Mouse (Mus musculus): ENCODE results near the gene Usp37. TPM values are rescaled to one million over a fixed set of nuclear protein-coding genes. Genes with fewer than 3 reads are reported as not detected.

Usp37 gene
- polyA plus RNA-seq, 1 experiment from 2014 or later, result 54.2 TPM

DNA sequence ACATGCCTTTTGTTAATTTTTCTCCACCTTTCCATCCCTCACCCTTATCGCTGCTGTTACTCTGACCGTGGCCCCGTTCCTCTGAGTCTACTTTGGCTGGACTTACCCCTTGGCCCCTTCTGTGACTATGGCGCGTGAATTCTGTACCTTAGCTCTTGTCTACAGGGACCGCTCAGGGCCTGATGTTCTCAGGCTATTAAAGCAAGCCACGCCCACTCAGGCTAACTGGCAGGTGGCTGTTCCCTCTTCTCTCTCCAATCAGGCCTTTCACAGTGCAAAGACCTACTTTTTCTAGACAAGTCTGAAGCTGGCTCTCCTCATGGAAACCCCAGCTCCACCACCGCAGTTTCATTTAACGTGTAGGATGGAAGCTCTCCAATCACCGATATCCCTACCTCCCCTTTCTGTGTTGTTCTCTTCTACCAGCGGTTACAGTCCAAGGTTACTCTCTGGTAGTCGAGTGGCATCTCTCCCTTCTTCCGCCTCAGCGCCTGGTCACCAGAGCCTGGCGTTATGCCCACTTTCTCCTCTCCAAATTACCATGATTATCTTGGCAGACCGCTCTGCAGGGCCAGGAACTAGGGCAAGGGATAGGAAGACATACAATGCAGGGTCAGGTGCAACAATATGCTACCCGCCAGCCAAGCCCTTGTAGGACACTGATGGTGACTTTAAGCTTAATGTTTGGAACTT, 125.2 kb downstream of the Usp37 start:
- Histone ChIP-seq H3K4me1 (replicated peaks; ENCODE audit: control insufficient read depth, insufficient read depth, low read length) (no peaks in the 10 kb centered on the region), H3K4me3 (ENCODE audit: low read depth, low read length) (no peak overlapping the region), H3K36me3 (ENCODE audit: control insufficient read depth, insufficient read depth, low read length) (no peaks in the 10 kb centered on the region), H3K27me3 (ENCODE audit: control insufficient read depth, insufficient read depth, low read length) (no peaks in the 10 kb centered on the region), H3K4me2 (ENCODE audit: low read depth, low read length, severe bottlenecking) (no peak overlapping the region), H3K27ac (ENCODE audit: low read depth, low read length) (no peak overlapping the region), H3K9me3 (ENCODE audit: control insufficient read depth, low read length) (no peaks in the 10 kb centered on the region), H3K9ac (ENCODE audit: low read length) (no peak overlapping the region)
- no peak for ATAC-seq (replicated peaks; ENCODE audit: low FRiP score)
- DNase-seq (ENCODE audit: low spot score), result no peak
- WGBS, result 81% methylated on average over 17 of the region's 17 CpGs

DNA sequence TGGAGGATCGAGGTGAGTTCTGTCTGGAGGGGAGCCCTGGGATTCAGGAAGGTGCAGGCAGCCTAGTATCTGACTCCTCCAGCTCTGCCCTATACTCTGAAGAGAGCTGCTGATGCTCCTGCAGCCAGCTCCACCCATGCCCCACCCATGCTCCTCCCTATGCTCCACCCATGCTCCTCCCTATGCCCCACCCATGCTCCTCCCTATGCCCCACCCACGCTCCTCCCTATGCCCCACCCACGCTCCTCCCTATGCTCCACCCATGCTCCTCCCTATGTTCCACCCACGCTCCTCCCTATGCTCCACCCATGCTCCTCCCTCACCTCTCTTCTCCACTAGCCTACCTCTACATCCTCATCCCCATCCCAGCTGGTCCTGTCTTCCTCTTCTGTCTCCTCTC, 128.9 kb downstream of the Usp37 start:
- H3K36me3 ChIP-seq (ENCODE audit: control insufficient read depth, insufficient read depth, low read length), result no peaks in the 10 kb centered on the region
- no peak for ATAC-seq (replicated peaks; ENCODE audit: low FRiP score)
- DNase-seq (ENCODE audit: low spot score), result peak; percentile 68
- no peaks in the 10 kb centered on the region for H3K9me3 ChIP-seq (ENCODE audit: control insufficient read depth, low read length)
- H3K4me1 ChIP-seq (replicated peaks; ENCODE audit: control insufficient read depth, insufficient read depth, low read length), result no peaks in the 10 kb centered on the region
- H3K9ac ChIP-seq (ENCODE audit: low read length), result no peak overlapping the region
- WGBS, result 48% methylated on average over 4 of the region's 4 CpGs
- H3K4me3 ChIP-seq (ENCODE audit: low read depth, low read length), result no peak overlapping the region
- no peak overlapping the region for H3K27ac ChIP-seq (ENCODE audit: low read depth, low read length)
- H3K4me2 ChIP-seq (ENCODE audit: low read depth, low read length, severe bottlenecking), result no peak overlapping the region
- no peaks in the 10 kb centered on the region for H3K27me3 ChIP-seq (ENCODE audit: control insufficient read depth, insufficient read depth, low read length)

DNA sequence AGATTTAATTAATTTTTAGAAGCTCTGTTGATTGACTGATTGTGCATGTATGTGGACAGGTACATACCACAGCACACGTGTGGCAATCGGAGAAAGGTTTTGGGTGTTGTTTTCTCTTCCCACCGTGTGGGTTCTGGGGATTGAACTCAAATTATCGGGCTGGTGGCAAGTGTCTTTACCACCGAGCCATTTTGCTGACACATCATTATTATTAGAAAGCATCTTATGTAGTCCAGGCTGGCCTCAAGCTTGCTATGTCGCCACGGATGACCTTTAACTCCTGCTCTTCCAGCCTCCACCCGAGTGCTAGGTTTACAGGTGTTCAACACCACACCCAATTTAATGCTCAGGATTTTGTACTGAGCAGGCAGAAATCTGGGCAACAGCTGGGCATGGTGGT, 131.4 kb downstream of the Usp37 start:
- H3K36me3 ChIP-seq (ENCODE audit: control insufficient read depth, insufficient read depth, low read length), result no peaks in the 10 kb centered on the region
- WGBS, result 84% methylated on average over 8 of the region's 8 CpGs
- H3K4me2 ChIP-seq (ENCODE audit: low read depth, low read length, severe bottlenecking), result no peak overlapping the region
- no peak overlapping the region for H3K9ac ChIP-seq (ENCODE audit: low read length)
- H3K4me3 ChIP-seq (ENCODE audit: low read depth, low read length), result no peak overlapping the region
- DNase-seq (ENCODE audit: low spot score) (no peak), ATAC-seq (replicated peaks; ENCODE audit: low FRiP score) (no peak)
- H3K4me1 ChIP-seq (replicated peaks; ENCODE audit: control insufficient read depth, insufficient read depth, low read length), result no peaks in the 10 kb centered on the region
- H3K9me3 ChIP-seq (ENCODE audit: control insufficient read depth, low read length), result no peaks in the 10 kb centered on the region
- H3K27ac ChIP-seq (ENCODE audit: low read depth, low read length), result no peak overlapping the region
- no peaks in the 10 kb centered on the region for H3K27me3 ChIP-seq (ENCODE audit: control insufficient read depth, insufficient read depth, low read length)

DNA sequence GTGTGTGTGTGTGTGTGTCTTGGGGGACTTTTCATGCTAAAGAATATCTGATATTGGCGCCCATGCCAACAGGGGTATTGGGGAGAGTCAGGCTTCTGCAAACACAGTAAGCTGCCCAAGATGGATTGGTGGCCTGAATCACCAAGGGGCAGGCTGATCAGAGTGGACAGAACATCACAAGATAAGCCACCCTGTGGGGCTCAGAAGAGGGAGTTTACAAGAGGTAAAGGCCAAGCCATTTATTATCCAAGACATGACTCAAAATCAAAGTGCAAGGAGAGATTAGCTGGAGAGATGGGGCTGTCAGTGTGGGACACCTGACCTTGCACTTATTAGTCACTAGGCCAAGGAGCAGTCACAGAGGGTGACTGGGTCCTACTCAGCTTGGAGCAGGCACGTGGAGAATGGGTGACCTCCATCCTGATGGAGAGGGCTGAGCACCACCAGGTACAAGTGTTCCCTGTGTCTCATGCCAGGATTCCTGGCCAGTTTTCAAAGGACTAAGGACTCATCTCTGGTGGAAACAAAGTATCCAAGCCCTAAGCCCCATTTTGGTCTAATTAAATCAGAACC, 132.2 kb downstream of the Usp37 start:
- Histone ChIP-seq H3K9me3 (ENCODE audit: control insufficient read depth, low read length) (no peaks in the 10 kb centered on the region), H3K36me3 (ENCODE audit: control insufficient read depth, insufficient read depth, low read length) (no peaks in the 10 kb centered on the region), H3K27ac (ENCODE audit: low read depth, low read length) (no peak overlapping the region), H3K4me3 (ENCODE audit: low read depth, low read length) (no peak overlapping the region), H3K9ac (ENCODE audit: low read length) (no peak overlapping the region), H3K4me1 (replicated peaks; ENCODE audit: control insufficient read depth, insufficient read depth, low read length) (no peaks in the 10 kb centered on the region), H3K4me2 (ENCODE audit: low read depth, low read length, severe bottlenecking) (no peak overlapping the region), H3K27me3 (ENCODE audit: control insufficient read depth, insufficient read depth, low read length) (no peaks in the 10 kb centered on the region)
- ATAC-seq (replicated peaks; ENCODE audit: low FRiP score) (no peak), DNase-seq (ENCODE audit: low spot score) (no peak)
- WGBS, result 54% methylated on average over 2 of the region's 2 CpGs

DNA sequence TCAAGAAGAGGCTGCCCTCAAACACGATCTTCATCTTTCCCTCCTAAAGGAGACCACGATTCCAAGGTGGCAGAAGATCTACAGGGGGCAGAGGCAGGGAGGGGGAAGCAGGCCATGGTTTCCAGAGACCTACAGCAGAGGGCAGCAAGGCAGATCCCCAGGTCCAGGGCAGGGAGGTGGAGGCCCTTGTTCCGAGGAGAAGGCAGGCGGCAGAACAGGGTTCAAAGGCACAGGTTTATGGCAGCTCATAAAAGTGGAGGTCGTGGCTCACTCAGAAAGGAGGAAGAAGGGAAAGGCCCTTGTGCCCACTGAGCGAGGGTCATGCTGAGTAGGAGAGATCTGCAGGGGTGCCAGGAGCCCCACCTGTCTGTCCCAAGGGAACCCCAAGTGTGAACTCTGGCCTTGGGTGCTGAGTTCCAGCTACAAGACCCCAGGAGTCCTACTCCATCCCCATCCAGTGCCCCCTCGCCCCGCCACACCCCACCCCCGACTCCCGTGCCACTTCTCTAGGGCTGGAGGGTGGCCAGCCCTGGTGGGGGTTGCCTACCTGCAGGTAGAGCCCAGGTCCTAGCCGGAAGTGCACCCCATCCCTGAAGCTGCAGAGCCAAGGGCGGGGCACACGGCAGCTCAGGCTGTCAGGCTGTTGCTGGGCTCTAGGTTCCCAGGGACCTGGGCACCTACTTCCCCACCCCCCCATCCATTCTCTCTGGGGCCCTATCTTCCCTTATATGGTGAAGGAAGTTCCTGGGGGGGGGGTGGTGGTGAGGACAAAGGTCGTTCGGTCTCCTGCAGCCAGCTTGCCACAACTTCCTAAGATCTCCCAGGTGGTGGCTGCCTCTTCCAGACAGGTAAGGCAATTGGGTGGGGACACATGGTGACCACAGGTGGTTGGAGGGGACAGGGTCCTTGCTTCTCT, 135.2 kb downstream of the Usp37 start, which contains the start of gene Vil1:
Gene Vil1 (plus strand): TSS at position 788 of the 916 bp plus-strand sequence.
- Histone ChIP-seq H3K27ac (ENCODE audit: low read depth, low read length) (no peak within 1 kb of the TSS), H3K9ac (ENCODE audit: low read length) (no peak within 1 kb of the TSS), H3K4me2 (ENCODE audit: low read depth, low read length, severe bottlenecking) (no peak within 1 kb of the TSS), H3K36me3 (ENCODE audit: control insufficient read depth, insufficient read depth, low read length) (no peaks in the 10 kb centered on the region), H3K9me3 (ENCODE audit: control insufficient read depth, low read length) (no peaks in the 10 kb centered on the region), H3K4me1 (replicated peaks; ENCODE audit: control insufficient read depth, insufficient read depth, low read length) (no peaks in the 10 kb centered on the region), H3K4me3 (ENCODE audit: low read depth, low read length) (no peak within 1 kb of the TSS), H3K27me3 (ENCODE audit: control insufficient read depth, insufficient read depth, low read length) (no peaks in the 10 kb centered on the region)
- DNase-seq (ENCODE audit: low spot score) (no peak), ATAC-seq (replicated peaks; ENCODE audit: low FRiP score) (no peak)
- 64% methylated on average over 14 of the region's 15 CpGs for WGBS

DNA sequence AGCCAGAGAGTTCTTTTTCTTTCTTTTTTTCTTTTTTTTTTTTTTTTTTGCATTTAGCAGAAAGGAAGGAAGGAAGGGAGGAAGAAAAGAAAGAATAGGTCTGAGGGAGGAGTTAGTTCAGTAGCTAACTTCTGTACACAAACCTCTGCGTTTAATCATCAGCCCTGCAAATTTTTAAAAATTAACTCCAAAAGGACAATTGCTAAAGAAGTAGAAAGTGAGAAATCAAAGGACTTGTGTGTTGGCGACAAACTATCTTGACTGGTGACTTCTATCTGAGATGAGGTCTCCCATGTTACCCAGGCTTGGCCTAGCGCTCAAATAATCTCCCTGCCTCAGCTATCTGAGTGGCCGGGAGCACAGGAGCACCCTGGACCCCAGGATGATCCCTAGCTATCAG, 139.9 kb downstream of the Usp37 start:
- WGBS, result 94% methylated on average over 4 of the region's 4 CpGs

DNA sequence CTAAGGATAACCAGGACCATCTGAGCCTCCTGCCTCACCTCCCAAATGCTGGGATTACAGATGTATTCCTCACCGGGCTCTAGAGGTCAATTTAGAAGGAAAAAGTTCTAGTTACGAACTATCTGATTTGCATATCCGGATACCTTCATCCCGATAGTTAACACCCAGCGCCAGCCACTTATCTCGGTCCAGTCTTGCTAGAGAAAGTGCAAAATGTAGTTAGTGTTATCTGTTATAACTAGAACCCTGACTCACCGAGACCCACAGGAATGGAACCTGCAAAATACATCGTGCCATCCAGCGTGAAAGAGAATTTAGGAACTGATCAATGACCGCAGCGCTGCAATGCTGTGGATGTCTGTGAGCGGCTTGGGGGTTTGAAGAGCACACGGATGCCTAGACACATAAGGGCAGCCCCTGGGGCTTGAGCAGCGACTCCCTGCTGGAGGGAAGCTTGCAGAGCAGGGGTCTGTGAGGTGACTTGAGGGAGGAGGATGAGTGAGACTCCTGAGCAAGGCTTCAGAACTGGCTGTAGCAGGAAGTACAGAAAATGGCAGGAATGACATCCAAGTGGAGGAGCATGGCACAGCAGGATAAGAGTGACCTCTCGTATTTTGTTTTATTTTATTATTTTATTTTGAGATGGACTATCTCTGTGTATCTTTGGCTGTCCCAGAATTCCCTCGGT, 142.9 kb downstream of the Usp37 start:
- Histone ChIP-seq H3K4me3 (ENCODE audit: low read depth, low read length) (no peak overlapping the region), H3K27ac (ENCODE audit: low read depth, low read length) (no peak overlapping the region), H3K4me1 (replicated peaks; ENCODE audit: control insufficient read depth, insufficient read depth, low read length) (0 out of 2 replicates have a peak, but pooled peaks cover 4% of the 10 kb centered on the region), H3K9me3 (ENCODE audit: control insufficient read depth, low read length) (no peaks in the 10 kb centered on the region), H3K4me2 (ENCODE audit: low read depth, low read length, severe bottlenecking) (no peak overlapping the region), H3K27me3 (ENCODE audit: control insufficient read depth, insufficient read depth, low read length) (no peaks in the 10 kb centered on the region), H3K36me3 (ENCODE audit: control insufficient read depth, insufficient read depth, low read length) (no peaks in the 10 kb centered on the region), H3K9ac (ENCODE audit: low read length) (no peak overlapping the region)
- DNase-seq (ENCODE audit: low spot score) (no peak), ATAC-seq (replicated peaks; ENCODE audit: low FRiP score) (no peak)
- 55% methylated on average over 16 of the region's 16 CpGs for WGBS

More for the DNA sequence above, 139.9 kb downstream of the Usp37 start:
- Histone ChIP-seq H3K4me3 (ENCODE audit: low read depth, low read length) (no peak overlapping the region), H3K27ac (ENCODE audit: low read depth, low read length) (no peak overlapping the region), H3K4me1 (replicated peaks; ENCODE audit: control insufficient read depth, insufficient read depth, low read length) (no peaks in the 10 kb centered on the region), H3K36me3 (ENCODE audit: control insufficient read depth, insufficient read depth, low read length) (no peaks in the 10 kb centered on the region), H3K9ac (ENCODE audit: low read length) (no peak overlapping the region), H3K4me2 (ENCODE audit: low read depth, low read length, severe bottlenecking) (no peak overlapping the region), H3K27me3 (ENCODE audit: control insufficient read depth, insufficient read depth, low read length) (no peaks in the 10 kb centered on the region), H3K9me3 (ENCODE audit: control insufficient read depth, low read length) (no peaks in the 10 kb centered on the region)
- DNase-seq (ENCODE audit: low spot score) (no peak), ATAC-seq (replicated peaks; ENCODE audit: low FRiP score) (no peak)

DNA sequence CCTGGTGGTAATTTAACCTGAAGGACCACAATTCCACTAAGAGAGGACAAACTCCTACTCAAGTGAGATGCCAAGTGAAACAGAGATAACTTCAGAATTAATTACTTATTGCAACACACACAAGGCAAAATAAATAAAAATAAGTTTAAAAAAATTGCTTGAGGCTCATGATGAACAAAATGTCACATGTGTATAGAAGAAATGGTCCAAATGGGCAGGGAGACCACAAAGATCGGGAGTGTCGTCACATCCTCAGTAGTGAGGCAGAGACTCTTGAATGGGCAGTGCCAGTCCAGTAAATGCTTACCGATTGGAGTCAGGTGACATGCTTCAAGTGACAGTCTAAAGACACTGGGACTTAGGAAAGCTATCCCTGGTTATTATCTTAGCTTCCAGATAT, 143.6 kb downstream of the Usp37 start:
- no peak for DNase-seq (ENCODE audit: low spot score)
- Histone ChIP-seq H3K4me3 (ENCODE audit: low read depth, low read length) (no peak overlapping the region), H3K9ac (ENCODE audit: low read length) (no peak overlapping the region), H3K27me3 (ENCODE audit: control insufficient read depth, insufficient read depth, low read length) (no peaks in the 10 kb centered on the region), H3K4me1 (replicated peaks; ENCODE audit: control insufficient read depth, insufficient read depth, low read length) (0 out of 2 replicates have a peak, but pooled peaks cover 4% of the 10 kb centered on the region), H3K27ac (ENCODE audit: low read depth, low read length) (no peak overlapping the region), H3K36me3 (ENCODE audit: control insufficient read depth, insufficient read depth, low read length) (no peaks in the 10 kb centered on the region), H3K4me2 (ENCODE audit: low read depth, low read length, severe bottlenecking) (no peak overlapping the region), H3K9me3 (ENCODE audit: control insufficient read depth, low read length) (no peaks in the 10 kb centered on the region)
- 80% methylated on average over 3 of the region's 3 CpGs for WGBS
- ATAC-seq (replicated peaks; ENCODE audit: low FRiP score), result no peak
